Mouse (Mus musculus) brain, embryonic 14.5 days (tissue): Measurements from ENCODE around the gene Slc7a1.

Experiments
- CTCF ChIP-seq: fragments of 200-500 bp; IDR thresholded peaks from 2 replicates; pipeline ENCODE4 v1.5.1; 2012; ENCODE audit warnings: inconsistent platforms, mild to moderate bottlenecking, moderate library complexity, borderline replicate concordance; ENCODE audit not compliant: insufficient read depth, insufficient read length; ENCODE audit errors: extremely low read depth
- POLR2A ChIP-seq: fragments of 200-500 bp; IDR thresholded peaks from 2 replicates; pipeline ENCODE4 v1.6.1; 2012; ENCODE audit warnings: mild to moderate bottlenecking, inconsistent platforms, borderline replicate concordance; ENCODE audit not compliant: poor library complexity, insufficient read depth, insufficient read length, severe bottlenecking; ENCODE audit errors: extremely low read depth

DNA sequence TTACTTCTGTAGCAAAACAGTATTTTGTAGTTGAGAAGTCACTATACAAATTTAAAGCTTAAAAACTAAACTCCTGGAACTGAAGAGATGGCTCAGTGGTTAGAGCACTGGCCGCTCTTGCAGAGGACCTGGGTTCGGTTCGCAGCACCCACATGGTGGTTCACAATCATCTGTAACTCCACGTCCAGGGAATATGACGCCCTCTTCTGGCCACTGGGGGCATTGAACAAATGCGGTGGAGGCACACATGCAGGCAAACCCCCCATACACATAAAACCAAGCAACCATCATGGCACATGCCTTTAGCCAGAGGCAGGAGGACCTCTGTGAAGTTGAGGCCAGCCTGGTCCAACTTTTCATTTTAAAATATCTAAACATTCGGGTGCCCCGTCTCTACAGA, 23.3 kb downstream of the Slc7a1 start:
- TF ChIP-seq POLR2A: no peak
- no peak for TF ChIP-seq CTCF
